Mouse (Mus musculus): ENCODE measurements around the gene Fam120a.

Fam120a gene

DNA sequence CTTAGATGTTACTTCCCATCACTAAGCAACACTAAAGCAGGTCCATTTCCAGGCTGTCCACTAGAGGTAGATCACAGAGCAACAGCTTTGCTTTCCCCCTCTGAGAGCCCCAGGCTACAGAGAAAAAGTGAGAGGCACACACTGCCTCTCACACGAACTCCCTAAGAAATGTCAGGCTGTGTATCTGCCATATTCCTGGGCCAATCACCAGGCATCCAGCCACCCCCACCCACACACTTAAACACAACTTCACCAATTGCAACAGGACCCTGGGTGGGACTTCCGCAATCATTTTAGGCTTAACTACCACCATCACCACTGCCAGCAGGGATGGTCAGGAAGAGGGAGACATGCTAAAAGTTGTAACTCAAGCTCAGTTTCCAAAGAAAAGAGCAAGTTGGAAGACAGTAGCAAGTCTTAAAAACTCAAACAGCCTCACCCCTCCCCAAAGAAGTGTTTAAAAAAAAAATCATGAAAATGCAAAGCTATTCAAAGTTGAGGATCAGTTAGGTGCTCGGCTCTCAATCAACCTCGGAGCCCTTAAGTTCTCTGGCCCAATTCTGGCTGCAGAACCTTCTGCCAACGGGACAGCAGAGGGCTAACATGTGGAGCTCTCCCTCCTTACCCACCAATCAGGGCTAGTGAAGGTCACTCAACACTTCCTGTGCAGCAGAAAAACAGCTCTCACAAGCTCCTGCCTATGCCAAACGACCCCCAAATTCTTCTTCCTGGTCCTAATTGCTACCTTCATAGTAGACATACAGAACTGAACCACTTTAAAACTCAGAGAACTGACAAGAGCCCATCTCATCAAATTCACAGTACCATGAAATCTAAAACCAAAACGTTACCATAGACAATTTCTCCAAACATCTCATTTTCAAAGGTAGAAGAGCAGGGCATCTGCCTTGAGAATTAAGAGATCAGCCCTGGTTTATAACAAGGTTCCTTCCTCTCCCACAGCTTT is 2.0 kb downstream of the Fam120a start:
- peak in 1 of 2 experiments; percentile 74 for DNase-seq (ENCODE audit: low spot score in 2 of 2)

GRCm38 (mm10) chr13:48964850-48965249 is 3.0 kb downstream of the Fam120a start:
- no peak for DNase-seq (ENCODE audit: low spot score in 2 of 2)

DNA sequence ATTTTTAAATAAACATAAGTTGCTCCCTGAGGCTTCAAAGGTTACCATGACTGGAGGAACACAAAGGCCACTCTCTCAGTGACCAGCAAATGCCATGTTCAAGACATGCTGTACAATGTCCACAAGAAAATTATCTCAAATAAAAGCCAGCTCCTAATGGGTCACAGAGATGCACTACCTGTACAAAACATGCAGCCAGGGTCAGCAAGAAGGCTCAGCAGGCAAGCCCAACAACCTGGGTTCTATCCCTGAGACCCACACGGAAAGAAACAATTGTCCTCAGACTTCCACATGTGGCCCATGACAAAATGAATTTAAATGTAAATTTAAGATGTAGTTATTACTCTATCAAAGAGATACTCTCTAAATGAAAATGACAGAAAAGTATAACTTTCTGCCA is 4.7 kb downstream of the Fam120a start:
- no peak for DNase-seq (ENCODE audit: low spot score in 2 of 2)

- peak in 1 of 2 experiments; percentile 37 for DNase-seq (ENCODE audit: low spot score in 2 of 2)
Observed at GRCm38 (mm10) chr13:48962519-48962918, 5.3 kb downstream of the Fam120a start.

- no peak for DNase-seq (ENCODE audit: low spot score in 2 of 2)
Observed at GRCm38 (mm10) chr13:48958608-48959007, 9.2 kb downstream of the Fam120a start.

DNA sequence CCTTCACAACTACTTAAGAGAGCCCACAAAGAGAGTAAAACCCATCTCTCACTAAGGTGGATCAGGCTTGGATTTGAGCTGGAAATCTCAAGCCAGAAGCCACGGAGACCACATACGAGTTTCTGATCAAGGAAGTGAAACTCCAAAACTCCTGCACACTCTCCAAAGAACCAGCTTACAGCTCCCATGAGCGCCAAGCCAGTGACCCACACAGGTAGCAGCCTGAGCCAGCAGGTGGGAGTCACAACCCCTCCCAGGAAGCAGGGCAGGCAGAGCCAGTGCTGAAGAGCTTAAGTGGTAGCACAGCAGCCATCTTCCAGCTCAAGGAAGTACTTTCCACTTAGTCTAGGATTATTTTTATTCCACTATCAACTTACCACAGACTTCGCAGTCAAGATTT is 13.0 kb downstream of the Fam120a start:
- DNase-seq (ENCODE audit: low spot score in 2 of 2): no peak

DNA sequence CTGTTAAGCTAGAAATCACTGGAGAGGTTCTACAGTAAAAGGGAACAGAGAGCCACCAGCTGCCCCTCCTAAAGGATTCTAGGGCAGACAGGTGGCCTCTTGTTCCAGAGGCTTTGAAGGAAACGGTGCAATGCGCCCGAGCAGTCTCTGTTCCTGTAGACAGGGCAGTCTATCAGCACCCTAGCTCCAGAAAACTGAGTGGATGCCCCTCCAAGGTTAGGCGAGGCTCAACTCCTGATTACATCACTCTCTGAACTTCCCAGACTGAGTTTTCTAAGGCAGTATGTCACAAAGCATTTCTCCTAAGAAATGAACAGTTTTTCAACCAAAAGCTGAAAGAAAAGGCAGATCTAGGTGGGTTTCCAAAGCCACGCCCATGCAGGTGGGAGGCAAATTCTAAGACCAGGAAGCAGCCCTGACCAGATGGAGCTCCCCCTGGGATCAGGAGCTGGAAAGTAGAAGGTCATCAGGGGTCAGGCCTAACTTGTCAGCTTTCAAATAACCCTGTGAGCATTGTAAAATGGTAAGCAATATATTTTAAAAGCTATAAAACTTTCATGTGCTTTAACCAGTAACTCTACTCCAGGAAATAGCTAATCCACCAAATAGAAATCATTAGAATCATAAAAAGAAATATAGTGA is 17.1 kb downstream of the Fam120a start:
- DNase-seq (ENCODE audit: low spot score in 2 of 2): no peak

DNA sequence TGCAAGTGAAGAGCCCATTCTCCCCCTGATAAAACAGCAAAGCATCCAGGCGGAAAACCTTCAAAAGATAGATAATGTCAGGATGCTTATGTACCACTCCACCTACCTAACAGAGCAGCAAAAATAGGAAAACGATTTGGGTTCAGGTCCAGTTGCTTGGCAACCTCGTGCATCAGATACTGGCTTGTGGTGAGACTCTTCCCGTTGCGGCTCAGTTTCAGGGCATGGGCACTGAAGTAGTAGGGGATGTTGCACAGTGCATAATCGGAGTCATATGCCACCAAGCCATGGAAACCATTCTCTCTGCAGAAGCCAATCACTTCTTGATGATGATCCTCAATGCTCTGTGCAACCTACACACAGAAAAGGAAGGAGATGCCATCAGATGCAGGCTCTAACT is 18.9 kb downstream of the Fam120a start:
- DNase-seq (ENCODE audit: low spot score in 2 of 2): no peak

- no peak for DNase-seq (ENCODE audit: low spot score in 2 of 2)
Observed at GRCm38 (mm10) chr13:48944571-48944970, 23.2 kb downstream of the Fam120a start.

DNA sequence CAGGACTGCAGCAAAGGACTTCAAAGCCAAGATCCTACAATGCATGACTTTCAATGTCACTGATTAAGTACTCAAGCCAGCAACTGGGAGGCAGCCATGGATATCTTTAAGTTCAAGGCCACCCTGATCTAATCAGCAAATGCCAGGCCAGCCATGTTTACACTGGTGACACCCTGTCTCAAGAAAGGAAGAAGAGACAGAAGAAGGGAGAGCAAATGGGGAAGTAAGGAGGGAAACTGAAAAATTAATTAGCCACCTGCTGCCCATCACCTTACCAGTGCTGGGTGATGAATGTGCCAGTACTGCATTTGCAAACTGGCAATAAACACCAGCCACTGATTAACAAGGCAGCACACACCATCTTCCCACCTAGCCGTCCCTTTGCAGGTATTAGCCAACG is 25.3 kb downstream of the Fam120a start:
- DNase-seq (ENCODE audit: low spot score in 2 of 2): no peak

DNA sequence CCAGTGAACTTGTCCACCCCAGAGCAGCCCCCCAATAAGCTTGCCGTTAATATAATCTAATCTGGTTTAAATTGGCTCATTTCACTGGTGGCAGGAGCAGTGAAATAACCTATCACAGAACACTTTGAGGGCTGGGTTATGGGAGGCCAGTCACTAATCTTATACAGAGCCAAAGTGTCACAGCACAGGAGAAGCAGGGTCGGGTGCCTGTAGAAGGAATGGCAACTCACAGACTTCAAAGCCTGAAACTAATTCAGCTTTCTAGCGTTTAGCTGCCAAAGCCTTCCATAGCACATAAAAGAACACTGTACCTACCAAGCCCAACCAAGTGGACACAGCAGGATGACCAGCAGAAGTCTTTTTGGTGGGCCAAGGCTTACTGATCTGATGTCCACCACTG is 26.0 kb downstream of the Fam120a start:
- DNase-seq (ENCODE audit: low spot score in 2 of 2): no peak

DNA sequence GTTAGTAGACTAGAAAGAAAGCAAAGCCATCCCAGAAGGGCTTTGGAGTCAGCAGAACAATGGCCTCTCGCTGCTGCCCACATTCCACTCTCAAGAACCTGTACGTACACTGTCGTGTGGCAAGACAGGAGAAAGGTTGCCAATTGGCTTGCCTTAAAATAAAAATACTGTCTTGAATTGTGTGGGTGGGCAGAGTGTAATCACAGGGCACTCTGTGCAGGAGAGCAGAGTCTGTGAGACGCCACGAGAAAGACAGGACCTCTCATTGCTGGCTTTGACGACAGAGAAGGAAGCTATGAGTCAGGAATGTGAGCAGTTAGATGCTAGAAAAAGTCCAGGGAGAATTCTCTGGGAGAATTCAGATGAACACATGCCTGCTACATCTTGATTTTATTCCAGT is 33.2 kb downstream of the Fam120a start:
- no peak for DNase-seq (ENCODE audit: low spot score in 2 of 2)

- DNase-seq (ENCODE audit: low spot score in 2 of 2): no peak
Observed at GRCm38 (mm10) chr13:48932692-48933091, 35.1 kb downstream of the Fam120a start.

DNA sequence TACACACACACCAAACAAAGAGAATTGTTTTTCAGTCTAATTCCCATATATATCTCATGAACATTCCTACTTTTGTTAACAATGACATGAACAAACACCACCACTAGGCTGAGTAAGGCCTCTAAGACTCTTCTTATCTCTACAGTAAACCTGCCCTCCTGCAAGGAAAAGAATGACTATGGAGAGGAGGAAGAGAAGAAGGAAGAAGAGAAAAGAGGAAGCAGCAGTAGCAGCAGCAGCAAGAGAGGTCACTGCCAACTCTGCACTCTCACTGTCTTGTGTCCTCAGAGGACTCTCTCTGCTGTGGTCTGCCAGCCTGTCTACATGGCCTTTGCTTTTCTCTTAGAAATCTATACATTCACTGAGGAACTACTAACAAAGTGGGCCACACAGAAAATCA is 36.1 kb downstream of the Fam120a start:
- no peak for DNase-seq (ENCODE audit: low spot score in 2 of 2)

GRCm38 (mm10) chr13:48931232-48931631 is 36.6 kb downstream of the Fam120a start:
- DNase-seq (ENCODE audit: low spot score in 2 of 2): no peak

GRCm38 (mm10) chr13:48929535-48930110 is 38.2 kb downstream of the Fam120a start:
- DNase-seq (ENCODE audit: low spot score in 2 of 2): no peak

DNA sequence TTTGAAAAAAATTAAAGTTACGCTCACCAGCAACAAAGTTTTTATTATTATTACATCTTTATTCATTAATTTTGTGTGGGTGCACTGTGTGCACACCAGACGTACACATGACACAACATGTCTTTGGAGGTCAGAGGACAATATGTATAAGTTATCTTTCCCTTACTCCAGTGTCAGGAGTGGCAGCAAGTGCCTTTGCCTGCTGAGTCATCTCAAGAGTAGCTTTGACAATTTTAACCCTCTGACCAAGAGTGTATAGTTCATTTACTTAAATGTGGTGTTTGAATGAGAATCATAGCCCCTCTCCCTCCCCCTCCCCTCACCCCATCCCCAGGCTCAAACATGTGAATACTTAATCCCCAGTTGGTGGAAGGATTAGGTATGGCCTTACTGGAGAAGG is 40.2 kb downstream of the Fam120a start:
- no peak for DNase-seq (ENCODE audit: low spot score in 2 of 2)

DNA sequence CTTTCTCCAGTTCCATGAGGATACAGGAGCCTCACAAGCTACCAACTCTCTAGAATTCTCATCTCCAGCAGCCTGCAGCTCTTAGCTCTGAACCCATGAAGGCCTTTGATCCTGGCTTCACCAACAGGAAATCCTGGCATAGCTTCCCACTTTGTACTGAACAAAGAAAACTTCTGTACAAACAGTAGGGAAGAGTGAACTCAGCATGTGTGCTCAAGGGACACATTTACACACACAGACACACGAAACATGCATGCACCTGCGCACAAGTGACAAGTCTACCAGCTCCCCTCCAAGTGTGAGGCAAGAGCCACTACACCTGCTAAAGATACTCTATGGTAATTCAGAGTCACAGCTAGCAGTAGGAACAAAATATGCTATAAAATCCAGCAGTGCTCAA is 45.1 kb downstream of the Fam120a start:
- DNase-seq (ENCODE audit: low spot score in 2 of 2): no peak

- no peak for DNase-seq (ENCODE audit: low spot score in 2 of 2)
Observed at GRCm38 (mm10) chr13:48921256-48921655, 46.6 kb downstream of the Fam120a start.

- no peak for DNase-seq (ENCODE audit: low spot score in 2 of 2)
Observed at GRCm38 (mm10) chr13:48919756-48920415, 47.9 kb downstream of the Fam120a start.

- DNase-seq (ENCODE audit: low spot score in 2 of 2): no peak
Observed at GRCm38 (mm10) chr13:48917113-48917599, 50.7 kb downstream of the Fam120a start.

DNA sequence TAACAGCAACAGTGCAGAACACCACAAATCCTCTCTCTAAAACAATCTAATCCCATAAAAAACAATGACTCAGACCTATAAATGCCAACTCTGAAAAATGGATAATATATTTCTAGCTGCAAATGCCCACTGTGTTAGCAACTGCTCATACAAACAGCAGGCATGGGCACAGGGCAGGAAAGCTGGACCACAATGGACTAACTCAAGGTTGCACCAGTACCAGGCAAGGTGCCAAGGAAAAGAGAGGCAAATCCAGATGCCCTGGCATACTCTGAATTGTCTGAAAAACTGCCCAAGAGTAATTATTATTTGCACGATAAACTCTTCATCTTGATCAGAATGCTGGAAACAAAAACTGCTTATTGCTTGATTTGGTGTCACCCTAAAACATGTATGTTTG is 54.1 kb downstream of the Fam120a start:
- DNase-seq (ENCODE audit: low spot score in 2 of 2): no peak
